Mouse (Mus musculus) C2C12 (cell line): ENCODE measurements at regions not wholly inside any gene's neighbourhood (a gene's known extent, or its start where the extent isn't known, plus 50 kb on each side); places are given as distances from the start of the nearest gene placed in this dataset.

Experiments used
- CTCF ChIP-seq: IDR thresholded peaks from one replicate; pipeline ENCODE4 v1.5.1; 2011; ENCODE audit not compliant: control insufficient read depth, insufficient read depth, insufficient read length
- FOSL1 ChIP-seq: IDR thresholded peaks from one replicate; pipeline ENCODE4 v1.8.0; 2011; ENCODE audit warnings: mild to moderate bottlenecking, low read length; ENCODE audit not compliant: poor library complexity, insufficient read depth, severe bottlenecking

GRCm38 (mm10) chr3:102360732-102361280, 108.9 kb upstream of the Ngf start:
- TF ChIP-seq CTCF = no peak
- TF ChIP-seq FOSL1 = no peak
